Mouse (Mus musculus) frontal cortex, adult 2 months (tissue): ENCODE measurements around the gene Robo1. TPM values are rescaled to one million over a fixed set of nuclear protein-coding genes. Genes with fewer than 3 reads are reported as not detected.

Experiments
- DNase-seq, 2 experiments: peaks; one replicate each; pipeline ENCODE4 v3.0.0; 2022; ENCODE audit warnings: low spot score in 1 of 2; ENCODE audit errors: extremely low spot score in 1 of 2
- polyA plus RNA-seq: library from polyadenylated mRNA; depleted of rRNA; stranded (reverse); fragments of >200 nt; gene quantifications from 2 replicates; pipeline ENCODE4 v1.2.3, GENCODE M21; 2012

The Robo1 gene
- polyA plus RNA-seq, 1 experiment: 15.1 TPM

- no peak for DNase-seq
Observed at GRCm38 (mm10) chr16:72587376-72588072, 279.4 kb downstream of the Robo1 start.

GRCm38 (mm10) chr16:72603487-72604206 is 295.5 kb downstream of the Robo1 start:
- no peak for DNase-seq

- DNase-seq: peak; percentile 65 to 93
Observed at GRCm38 (mm10) chr16:72605066-72605465, 297.0 kb downstream of the Robo1 start.

- DNase-seq: no peak
Observed at GRCm38 (mm10) chr16:72610661-72611112, 302.6 kb downstream of the Robo1 start.

GRCm38 (mm10) chr16:72614898-72615297 is 306.8 kb downstream of the Robo1 start:
- peak in 1 of 2 experiments; percentile 17 for DNase-seq

- DNase-seq: no peak
Observed at GRCm38 (mm10) chr16:72615360-72615759, 307.3 kb downstream of the Robo1 start.

GRCm38 (mm10) chr16:72622371-72622770 is 314.3 kb downstream of the Robo1 start:
- no peak for DNase-seq

- no peak for DNase-seq
Observed at GRCm38 (mm10) chr16:72622868-72623267, 314.8 kb downstream of the Robo1 start.

GRCm38 (mm10) chr16:72633846-72634245 is 325.7 kb downstream of the Robo1 start:
- no peak for DNase-seq

GRCm38 (mm10) chr16:72639332-72639940 is 331.3 kb downstream of the Robo1 start:
- DNase-seq: no peak

- no peak for DNase-seq
Observed at GRCm38 (mm10) chr16:72640932-72641811, 333.1 kb downstream of the Robo1 start.

- no peak for DNase-seq
Observed at GRCm38 (mm10) chr16:72645890-72646289, 337.8 kb downstream of the Robo1 start.

- DNase-seq: peak; percentile 21 to 65
Observed at GRCm38 (mm10) chr16:72649314-72649713, 341.2 kb downstream of the Robo1 start.

- DNase-seq: no peak
Observed at GRCm38 (mm10) chr16:72655411-72655810, 347.3 kb downstream of the Robo1 start.

GRCm38 (mm10) chr16:72662837-72663350 is 354.8 kb downstream of the Robo1 start:
- peak; percentile 37 to 81 for DNase-seq

- peak; percentile 13 to 62 for DNase-seq
Observed at GRCm38 (mm10) chr16:72663351-72664232, 355.5 kb downstream of the Robo1 start.

GRCm38 (mm10) chr16:72664233-72664613 is 356.1 kb downstream of the Robo1 start:
- DNase-seq: no peak

- DNase-seq: peak in 1 of 2 experiments; percentile 11
Observed at GRCm38 (mm10) chr16:72664806-72665205, 356.7 kb downstream of the Robo1 start.

GRCm38 (mm10) chr16:72665454-72665853 is 357.3 kb downstream of the Robo1 start:
- DNase-seq: no peak
